Mouse (Mus musculus) granulocyte monocyte progenitor cell, adult 5-6 weeks (primary cell): ENCODE results near the gene Sfrp5. TPM values are rescaled to one million over a fixed set of nuclear protein-coding genes. Genes with fewer than 3 reads are reported as not detected.

ENCODE experiments used
- ATAC-seq: replicated peaks from 2 replicates; pipeline ENCODE4 v1.8.0; 2016; ENCODE audit warnings: mild to moderate bottlenecking, moderate TSS enrichment, inconsistent platforms; ENCODE audit not compliant: poor library complexity, severe bottlenecking
- total RNA-seq, 2 experiments: library from RNA; stranded (forward) in 1 of 2; stranded (reverse) in 1 of 2; fragments of 200-712, 200-1000 nt in 1 of 2; fragments of >200 nt in 1 of 2; fragmentation: Nextera tagmentation in 1 of 2; gene quantifications; 2 replicates each; pipeline ENCODE4 v1.2.3; 2014 to 2017

Gene Sfrp5
- total RNA-seq, 2 experiments from 2014 or later, result not detected

GRCm38 (mm10) chr19:42202467-42202866 is 415 bp upstream of the Sfrp5 start:
- ATAC-seq, result no peak

DNA sequence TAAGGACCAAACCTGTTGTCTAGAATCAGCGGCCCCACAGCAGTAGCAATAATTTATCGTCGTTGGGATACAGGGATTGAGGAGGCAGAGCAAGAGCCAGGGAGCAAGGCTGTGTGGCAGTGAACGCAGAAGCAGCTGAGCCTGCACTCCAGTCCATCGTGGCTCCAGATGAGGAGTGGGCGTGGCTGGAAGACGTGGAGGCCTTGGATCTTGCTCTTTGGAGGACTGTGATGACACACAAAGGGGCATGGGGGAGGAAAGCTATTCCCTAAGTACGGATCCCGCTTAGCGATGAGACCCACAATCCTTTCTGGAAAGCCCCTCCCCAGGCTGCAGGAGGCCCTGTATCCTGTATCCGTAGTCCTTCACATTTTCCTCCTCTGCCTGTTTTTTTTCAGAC is 4.0 kb downstream of the Sfrp5 start:
- ATAC-seq, result no peak

DNA sequence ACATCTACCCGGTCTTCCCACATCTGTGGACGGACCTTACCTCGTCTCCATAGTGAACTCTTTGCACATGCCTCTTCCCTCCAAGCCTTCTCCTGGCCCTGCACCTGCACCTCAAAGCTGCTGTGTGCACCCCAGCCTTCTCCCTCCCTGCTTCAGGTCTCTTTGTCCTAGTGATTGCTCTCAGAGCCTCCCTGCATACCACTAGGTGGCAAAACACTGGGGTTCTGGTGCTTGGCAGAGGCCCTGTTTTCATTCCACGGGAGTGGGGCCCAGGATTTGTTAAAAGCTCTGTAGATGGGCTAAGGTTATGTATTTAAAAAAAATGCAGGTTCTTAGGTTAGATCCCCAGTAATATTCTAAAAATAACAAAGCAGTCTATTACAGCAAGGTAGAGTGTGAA is 5.0 kb downstream of the Sfrp5 start:
- ATAC-seq, result no peak

GRCm38 (mm10) chr19:42196378-42196777 is 5.7 kb downstream of the Sfrp5 start:
- ATAC-seq, result no peak

GRCm38 (mm10) chr19:42193311-42193710 is 8.7 kb downstream of the Sfrp5 start:
- ATAC-seq, result no peak

DNA sequence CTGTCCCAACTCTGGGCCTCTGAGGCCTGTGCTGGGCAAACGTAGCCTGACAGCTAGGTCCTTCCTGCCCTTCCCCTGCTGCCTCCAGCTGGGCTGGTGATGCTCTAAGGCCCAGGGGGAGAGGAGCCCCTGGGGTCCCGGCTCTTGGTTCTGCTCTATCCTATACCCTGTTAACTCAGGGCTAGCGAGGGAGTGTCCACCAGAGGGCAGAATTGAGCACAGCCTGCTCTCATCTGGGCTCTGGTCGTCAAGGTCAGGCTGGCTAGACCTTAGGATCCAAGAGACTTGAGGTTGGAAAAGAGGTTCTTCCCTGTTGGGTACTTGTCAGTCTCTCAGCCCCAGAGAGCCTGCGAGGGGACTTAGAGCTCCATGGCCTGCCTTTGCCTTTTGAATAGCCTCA is 11.6 kb downstream of the Sfrp5 start:
- ATAC-seq, result peak; percentile 67

DNA sequence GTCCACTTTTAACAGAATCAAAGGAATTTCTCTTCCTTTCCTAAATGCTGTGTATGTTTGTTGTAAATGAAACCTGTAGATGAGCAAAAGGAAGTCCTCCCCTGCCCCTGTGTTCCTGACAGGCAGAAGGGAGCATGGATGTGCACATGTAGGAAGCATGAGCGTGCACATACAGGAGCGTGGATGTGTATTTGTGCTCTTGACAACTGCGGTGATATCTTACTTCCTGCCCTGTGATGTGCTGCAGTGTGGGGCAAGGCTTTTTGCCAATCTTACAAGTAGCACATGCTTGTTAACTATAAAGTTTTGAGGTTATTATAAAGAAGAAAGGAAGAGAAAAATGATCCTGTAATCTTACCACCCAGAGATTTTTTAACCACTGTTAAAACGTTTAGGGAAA is 12.3 kb downstream of the Sfrp5 start:
- ATAC-seq, result no peak

DNA sequence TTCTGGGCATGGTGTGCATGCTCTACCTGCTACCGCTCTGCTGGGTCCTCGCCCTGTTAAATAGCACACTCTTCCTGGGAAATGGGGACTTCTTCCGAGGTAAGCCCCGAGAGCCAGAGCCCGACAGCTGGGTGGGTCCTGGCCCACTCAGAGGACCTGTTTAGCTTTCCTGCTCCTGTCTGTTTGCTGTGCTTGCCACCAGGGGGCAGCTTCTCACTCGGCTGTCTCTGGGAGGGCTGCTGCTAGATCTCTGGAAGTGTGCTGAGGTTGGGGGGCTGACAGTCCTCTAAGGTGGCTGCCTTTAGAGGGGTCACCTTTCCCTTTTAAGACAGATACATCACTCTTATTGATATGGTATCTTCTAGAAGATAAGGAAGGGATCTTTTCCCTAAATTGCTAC is 19.4 kb downstream of the Sfrp5 start:
- no peak for ATAC-seq

DNA sequence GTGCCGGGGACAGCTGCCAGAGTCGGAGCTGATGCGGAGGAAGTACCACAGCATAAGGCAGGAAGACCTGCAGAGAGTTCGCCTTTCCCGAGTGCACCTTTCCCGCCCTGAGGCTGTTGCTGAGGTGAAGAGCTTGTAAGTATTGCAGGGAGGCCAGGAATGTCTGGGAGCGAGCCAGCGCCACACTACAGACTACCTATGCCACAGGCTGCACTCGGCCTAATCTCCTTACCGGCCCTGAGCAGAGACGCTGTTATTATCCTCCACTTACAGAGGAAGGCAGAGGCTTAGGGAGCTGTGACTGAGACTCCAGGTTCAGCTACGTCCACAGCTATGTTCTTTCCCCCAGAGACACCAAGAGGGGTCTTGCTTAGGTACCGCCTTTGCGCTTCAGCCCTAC is 22.7 kb downstream of the Sfrp5 start:
- no peak for ATAC-seq

DNA sequence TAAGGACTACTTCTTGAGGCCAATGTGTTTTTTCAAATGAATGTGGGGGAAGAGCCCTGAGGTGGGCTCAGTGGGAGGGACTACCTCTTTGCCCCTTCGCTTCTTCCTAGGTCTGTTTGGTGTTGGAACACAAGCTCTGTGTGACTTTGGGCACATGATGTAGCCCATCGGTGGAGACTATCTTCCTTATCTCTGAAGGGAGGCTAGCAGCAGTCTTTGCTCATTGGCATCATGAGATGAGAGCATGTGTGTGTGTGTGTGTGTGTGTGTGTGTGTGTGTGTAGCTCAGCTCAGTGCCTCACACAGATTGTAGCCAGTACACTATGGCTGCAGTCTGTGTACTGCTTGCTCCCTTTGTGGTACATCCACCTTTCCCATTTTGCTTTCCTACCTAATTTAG is 24.6 kb downstream of the Sfrp5 start:
- ATAC-seq, result peak; percentile 5; the same call in 1 of the 2 replicates

GRCm38 (mm10) chr19:42176841-42177240 is 25.2 kb downstream of the Sfrp5 start:
- ATAC-seq, result peak; percentile 89

GRCm38 (mm10) chr19:42170025-42170969 is 31.8 kb downstream of the Sfrp5 start:
- peak; percentile 87 for ATAC-seq

DNA sequence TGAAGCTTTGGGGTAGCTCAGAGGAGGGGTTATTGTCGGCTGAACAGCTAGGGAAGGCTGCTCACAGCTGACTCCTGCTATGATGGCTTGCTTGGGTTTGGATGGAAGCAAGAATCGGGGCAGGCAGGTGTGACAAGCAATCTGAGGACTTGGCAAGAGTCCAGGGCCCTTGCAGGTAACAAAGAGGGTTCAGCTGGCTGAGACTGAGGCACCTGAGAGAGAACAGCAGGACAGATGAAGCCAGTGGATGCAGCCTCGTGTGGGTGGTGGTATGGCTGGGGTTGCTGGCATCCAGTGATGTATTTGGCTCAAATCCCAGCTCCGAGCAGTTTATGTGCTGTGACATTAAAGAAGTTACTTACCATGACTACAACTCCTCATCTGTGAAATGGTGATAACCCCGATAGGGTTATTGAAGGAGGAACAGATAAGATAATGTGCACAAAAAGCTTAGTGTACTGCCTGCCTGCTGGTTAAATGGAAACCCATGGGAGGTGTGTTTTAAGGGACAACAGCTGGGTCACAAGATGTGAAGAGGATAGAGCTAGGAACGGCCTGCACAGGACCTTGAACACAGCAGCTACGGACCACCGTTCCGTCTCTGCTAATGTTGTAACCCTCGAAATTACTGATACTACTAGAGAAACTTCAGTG is 32.6 kb downstream of the Sfrp5 start:
- ATAC-seq, result no peak

DNA sequence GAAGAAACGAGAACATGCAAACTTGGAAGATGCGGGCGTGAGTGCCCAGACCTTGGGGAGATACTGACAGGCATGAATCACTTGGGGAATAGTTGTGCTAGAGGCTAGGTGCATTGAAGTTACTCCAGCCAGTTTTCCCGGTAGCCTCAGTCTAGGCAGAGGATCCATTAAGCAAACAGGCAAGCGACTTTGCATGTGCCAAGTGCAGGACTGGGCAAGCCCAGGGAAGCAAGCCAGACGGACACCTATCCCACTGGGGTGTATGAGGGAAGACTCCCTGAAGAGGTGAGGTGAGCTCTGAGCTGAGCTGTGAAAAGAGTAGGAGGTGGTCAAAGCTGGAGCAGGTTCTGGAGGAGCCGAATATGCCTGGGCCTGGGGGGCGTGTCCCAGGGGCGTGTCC is 34.6 kb downstream of the Sfrp5 start:
- no peak for ATAC-seq

DNA sequence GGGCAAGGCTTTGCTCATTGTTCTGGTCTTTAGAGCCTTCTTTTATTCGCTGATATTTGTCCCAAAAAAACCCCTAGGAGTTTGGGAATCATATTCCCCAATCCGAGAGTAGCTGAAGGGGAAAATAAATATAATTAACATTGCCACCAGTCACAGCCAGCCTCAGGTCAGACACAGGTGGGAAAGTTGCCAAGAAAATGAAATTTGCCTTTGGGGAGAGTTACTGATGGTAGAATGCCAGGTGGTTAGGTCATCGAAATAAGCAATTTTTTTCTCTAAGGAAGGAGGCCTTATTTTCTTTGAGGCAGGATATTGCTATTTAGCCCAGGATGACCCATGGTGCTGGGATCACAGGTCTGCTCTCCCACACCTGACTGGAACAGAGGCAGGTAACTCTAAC is 35.3 kb downstream of the Sfrp5 start:
- ATAC-seq, result no peak

DNA sequence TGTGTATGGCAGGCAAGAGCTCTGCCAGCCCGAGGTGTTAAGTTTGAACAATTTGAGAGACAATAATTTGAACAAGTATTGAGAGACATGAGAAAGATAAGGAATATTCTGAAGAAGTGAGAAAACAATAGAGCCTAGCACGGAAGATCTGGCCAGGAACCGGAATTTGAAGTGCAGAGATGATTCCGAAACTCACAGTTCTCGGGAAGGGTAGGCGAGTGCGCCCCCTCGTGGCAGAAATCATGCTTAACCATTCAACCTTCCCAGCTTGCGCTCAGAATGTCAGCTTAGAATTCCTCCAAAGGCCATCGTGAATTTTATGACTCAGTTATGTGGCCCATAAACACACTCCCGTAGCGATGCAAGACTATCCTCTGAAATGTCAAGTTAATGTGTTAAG is 35.9 kb downstream of the Sfrp5 start:
- ATAC-seq, result peak; percentile 18; the same call in 1 of the 2 replicates

DNA sequence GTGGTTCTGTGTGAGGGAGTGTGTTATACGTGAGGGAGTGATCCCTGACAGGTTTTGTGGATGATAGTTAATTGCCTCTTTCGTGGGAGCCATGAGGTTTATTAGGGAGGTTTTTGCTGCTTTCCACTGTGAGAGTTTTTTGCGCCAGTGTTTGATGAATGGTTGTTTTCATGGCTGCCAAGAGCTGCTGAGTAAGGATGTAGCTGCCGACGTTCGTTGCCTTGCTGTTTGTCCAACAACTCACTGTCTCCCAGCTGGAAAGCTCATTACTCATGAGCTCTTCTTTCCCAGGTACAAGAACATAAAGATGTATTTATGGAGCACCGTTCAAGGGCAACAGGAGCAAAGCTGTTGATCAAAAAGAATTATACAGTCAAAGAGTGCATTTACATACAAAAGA is 37.9 kb downstream of the Sfrp5 start:
- ATAC-seq, result no peak

DNA sequence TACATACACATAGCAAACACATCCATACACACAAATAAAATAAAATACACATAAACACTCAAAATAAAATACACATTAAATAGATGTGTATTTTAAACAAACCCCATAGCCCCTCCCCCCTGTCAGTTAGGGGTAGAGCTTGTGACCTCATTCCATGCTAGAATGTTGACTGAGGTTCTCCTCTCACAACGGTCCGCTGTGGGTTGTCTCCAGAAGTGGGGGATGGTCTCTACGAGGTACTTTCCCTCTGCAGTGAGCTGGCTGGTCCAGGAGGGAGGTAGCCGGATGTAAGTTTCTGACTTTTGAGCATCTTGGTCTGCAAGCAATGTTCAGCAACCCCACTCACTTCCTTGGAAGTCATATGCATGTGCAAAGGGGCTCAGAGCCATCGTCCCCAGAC is 38.3 kb downstream of the Sfrp5 start, which contains the start of gene Zfyve27:
TSS of gene Zfyve27 (plus strand) at position 188 of the 400 bp plus-strand sequence.
- no peak for ATAC-seq

- ATAC-seq, result peak; percentile 31
Measured at GRCm38 (mm10) chr19:42158246-42159017, 43.6 kb downstream of the Sfrp5 start.

DNA sequence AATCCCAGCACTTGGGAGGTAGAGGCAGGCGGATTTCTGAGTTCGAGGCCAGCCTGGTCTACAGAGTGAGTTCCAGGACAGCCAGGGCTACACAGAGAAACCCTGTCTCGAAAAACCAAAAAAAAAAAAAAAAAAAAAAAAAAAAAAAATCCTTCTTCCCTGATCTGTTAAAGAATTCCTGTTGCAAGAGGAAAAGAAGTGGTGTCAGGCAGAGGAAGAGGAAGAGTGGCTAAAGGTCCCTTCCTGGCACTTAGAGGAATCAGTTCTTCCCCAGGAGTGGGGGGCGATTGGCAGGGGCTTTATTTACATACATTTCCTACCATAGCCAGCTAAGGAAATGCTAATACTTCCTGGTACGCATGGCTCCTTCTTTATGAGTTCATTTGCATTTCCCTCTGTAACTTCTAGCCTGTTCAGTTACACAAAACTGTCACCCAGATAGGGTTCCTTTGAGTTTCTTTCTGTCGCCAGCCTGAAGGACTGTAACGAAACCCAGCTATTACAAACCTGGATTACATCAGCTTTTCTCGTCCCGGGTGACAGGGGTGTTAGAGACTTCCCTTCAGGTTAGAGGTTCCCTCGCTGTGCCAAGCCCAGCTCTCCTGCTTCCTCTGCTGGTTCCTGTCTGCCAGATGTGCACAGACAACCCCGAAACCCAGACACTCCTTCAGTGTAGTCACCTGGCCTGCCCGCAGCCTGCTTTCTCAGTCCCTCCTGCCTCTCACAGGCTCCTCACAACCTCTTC is 44.4 kb downstream of the Sfrp5 start:
- peak; percentile 94 for ATAC-seq
